Mouse (Mus musculus) layer of hippocampus, adult 6 months (tissue): ENCODE results near the gene Plaur. TPM values are rescaled to one million over a fixed set of nuclear protein-coding genes. Genes with fewer than 3 reads are reported as not detected.

Experiments used
- long read RNA-seq, 2 experiments: library from polyadenylated mRNA; unstranded; transcript quantifications; one replicate each; pipeline ENCODE4 v2.0.0; 2019 to 2020
- polyA plus RNA-seq: library from polyadenylated mRNA; unstranded; fragments of <200 nt; fragmentation: Nextera tagmentation; gene quantifications from 2 replicates; pipeline ENCODE4 v1.2.3, GENCODE M21; 2021

Plaur gene
- polyA plus RNA-seq = 0.78 and 0.88 TPM in 2 replicates
- long read RNA-seq, experiment 1, partial matches to known transcripts = 1 of 1 reads
- long read RNA-seq, experiment 1, other reads (novel, unspliced or antisense) = 0 of 1 reads
- long read RNA-seq, experiment 2, partial matches to known transcripts = 0 of 3 reads
- long read RNA-seq, experiment 2, other reads (novel, unspliced or antisense) = 0 of 3 reads

GRCm38 (mm10) chr7:24462388-24463319, at the start of gene Plaur:
Gene Plaur (plus strand): TSS chr7:24462484.

DNA sequence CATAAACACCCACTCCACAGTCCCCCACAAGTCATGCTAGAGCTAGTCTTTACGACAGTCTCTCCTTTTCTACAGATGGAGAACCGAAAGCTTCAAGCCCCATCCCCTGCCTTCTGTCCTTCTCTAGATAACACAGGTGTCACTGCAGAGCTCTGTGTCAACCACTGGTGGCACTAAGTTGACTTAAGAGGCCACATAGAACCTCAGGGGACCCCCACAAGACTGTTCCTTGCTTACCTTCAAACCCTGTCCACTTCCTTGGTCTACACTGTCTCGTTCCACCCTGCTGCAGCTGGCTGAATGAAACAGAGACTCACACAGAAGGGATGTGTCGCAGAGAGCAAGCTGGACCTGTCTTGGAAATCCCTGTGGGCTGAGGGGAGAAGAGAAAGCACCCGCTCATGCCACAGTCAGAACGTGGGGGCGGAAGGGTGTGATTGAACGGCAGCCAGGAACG, 10.4 kb upstream of the Plaur start, which contains the start of gene Irgc1:
Gene Irgc1, minus strand, starts transcription at position 443 of the 457 bp plus-strand sequence.

GRCm38 (mm10) chr7:24481474-24482207, 19.4 kb downstream of the Plaur start, which contains the start of gene Cadm4:
Gene Cadm4 (plus strand): TSS chr7:24482023.

GRCm38 (mm10) chr7:24506838-24507725, 44.8 kb downstream of the Plaur start, which contains the start of gene Zfp428:
Gene Zfp428 (plus strand): TSS chr7:24507006.

DNA sequence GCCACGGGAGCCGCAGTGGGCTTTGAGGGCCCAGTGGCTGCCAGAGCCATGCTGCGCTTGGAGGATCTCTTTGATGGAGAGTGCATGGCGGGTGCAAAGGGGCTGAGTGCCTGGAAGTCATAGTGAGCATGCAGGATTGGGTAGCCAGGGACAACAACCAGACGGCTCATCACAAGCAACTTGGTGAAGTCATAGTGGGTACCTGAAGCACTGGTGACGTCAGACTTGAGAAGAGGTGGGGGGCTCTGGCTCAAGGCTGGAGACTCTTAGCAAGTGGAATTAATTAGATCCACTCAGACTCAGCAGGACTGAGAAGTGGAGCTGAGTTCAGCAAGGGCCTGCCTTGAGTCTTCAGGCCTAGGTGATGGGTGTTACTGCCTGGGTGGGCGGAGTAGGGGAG, 50.1 kb downstream of the Plaur start, which contains the start of gene AC161166.1:
Gene AC161166.1, minus strand, starts transcription at position 101 of the 400 bp plus-strand sequence.

Other genes starting within 250 kb of the Plaur start
- gene Zfp109, start 224.9 kb upstream of the Plaur start, polyA plus RNA-seq = 3.6 and 3.8 TPM in 2 replicates
- 2.3 and 2.5 TPM in 2 replicates for gene Zfp108, start 207.7 kb upstream of the Plaur start, polyA plus RNA-seq
- 6.3 and 7.2 TPM in 2 replicates for gene Zfp93, start 192.1 kb upstream of the Plaur start, polyA plus RNA-seq
- gene Zfp61, start 161.3 kb upstream of the Plaur start, polyA plus RNA-seq = 12.8 and 14.5 TPM in 2 replicates
- gene Zfp94, start 145.8 kb upstream of the Plaur start, polyA plus RNA-seq = 10.7 and 11.8 TPM in 2 replicates
- not detected in 2 replicates for gene Tescl, start 128.5 kb upstream of the Plaur start, polyA plus RNA-seq
- gene Lypd5, start 113.3 kb upstream of the Plaur start, polyA plus RNA-seq = not detected in 2 replicates
- 0.72 and 1.2 TPM in 2 replicates for gene Kcnn4, start 92.2 kb upstream of the Plaur start, polyA plus RNA-seq
- 11.0 and 11.7 TPM in 2 replicates for gene Smg9, start 62.9 kb upstream of the Plaur start, polyA plus RNA-seq
- gene Irgc1, start 10.2 kb upstream of the Plaur start, polyA plus RNA-seq = not detected in 2 replicates
- gene Cadm4, start 19.5 kb downstream of the Plaur start, polyA plus RNA-seq = 4.5 and 5.0 TPM in 2 replicates
- 91.6 and 96.3 TPM in 2 replicates for gene Zfp428, start 44.5 kb downstream of the Plaur start, polyA plus RNA-seq
- not detected in 2 replicates for gene AC161166.1, start 50.0 kb downstream of the Plaur start, polyA plus RNA-seq
- gene Irgq, start 68.2 kb downstream of the Plaur start, polyA plus RNA-seq = 9.7 and 10.2 TPM in 2 replicates
- gene Pinlyp, start 83.6 kb downstream of the Plaur start, polyA plus RNA-seq = not detected in 2 replicates
- gene Xrcc1, start 83.8 kb downstream of the Plaur start, polyA plus RNA-seq = 27.8 and 31.3 TPM in 2 replicates
- 30.0 and 33.3 TPM in 2 replicates for gene Ethe1, start 125.1 kb downstream of the Plaur start, polyA plus RNA-seq
- gene Zfp575, start 125.2 kb downstream of the Plaur start, polyA plus RNA-seq = 7.2 and 10.3 TPM in 2 replicates
- gene Phldb3, start 148.3 kb downstream of the Plaur start, polyA plus RNA-seq = not detected in 2 replicates
- gene Lypd3, start 174.1 kb downstream of the Plaur start, polyA plus RNA-seq = not detected in 2 replicates
- not detected in 2 replicates for gene Tex101, start 214.2 kb downstream of the Plaur start, polyA plus RNA-seq
- not detected in 2 replicates for gene BC049730, start 246.8 kb downstream of the Plaur start, polyA plus RNA-seq